In genomic region chr13:14629726-14630641, GRCm38 (mm10) we compare ENCODE assay signal across 8 mouse cellular contexts. TPM values are rescaled to one million over a fixed set of nuclear protein-coding genes. Genes with fewer than 3 reads are reported as not detected.
A peak's percentile ranks its signal among the peaks of the same experiment; 100 is the strongest.
DNase-seq lines count a peak whose midpoint lies in the region; ATAC-seq and TF ChIP-seq lines count a peak whose summit lies in the region.

Gene AW209491, plus strand, starts transcription at chr13:14630154.

- H3K4me2 ChIP-seq in forebrain, postnatal 0 days (ENCODE audit: low read depth), result peak within 1 kb of the TSS; percentile 61
- peak within 1 kb of the TSS; percentile 65 for H3K4me2 ChIP-seq in lung, embryonic 15.5 days

- no peak for TF ChIP-seq CTCF in MEL (IDR thresholded peaks at IDR 0.05 in 2 of 3, conservative IDR thresholded peaks at IDR 0.05 in 1 of 3; ENCODE audit: control insufficient read depth in 1 of 3, insufficient read depth in 1 of 3, low read depth in 2 of 3, low read length in 3 of 3, poor library complexity in 1 of 3, severe bottlenecking in 1 of 3)
- TF ChIP-seq CTCF in cerebellum, adult 2 months (IDR thresholded peaks at IDR 0.05; ENCODE audit: borderline replicate concordance, insufficient read depth, low read depth, low read length), result no peak
- peak; percentile 55 for TF ChIP-seq CTCF in forebrain, postnatal 0 days (IDR thresholded peaks at IDR 0.05; ENCODE audit: low read depth)

- H3K27ac ChIP-seq in MEL (ENCODE audit: control insufficient read depth, low read depth, low read length), result peak within 1 kb of the TSS; percentile 74
- H3K27ac ChIP-seq in cerebellum, adult 2 months (ENCODE audit: insufficient read depth, low read length), result no peak within 1 kb of the TSS; the same call in 1 of the 2 replicates
- H3K27ac ChIP-seq in forebrain, postnatal 0 days (ENCODE audit: low read depth, low read length), result peak within 1 kb of the TSS; percentile 84
- peak within 1 kb of the TSS; percentile 55 for H3K27ac ChIP-seq in lung, embryonic 15.5 days

- ATAC-seq in forebrain, postnatal 0 days, result peak; percentile 98
- ATAC-seq in lung, embryonic 15.5 days (ENCODE audit: borderline replicate concordance, extremely low read depth, low FRiP score, low TSS enrichment), result peak; percentile 95

- TF ChIP-seq EP300 in MEL (IDR thresholded peaks at IDR 0.05; ENCODE audit: low read depth in 1 of 2, low read length in 2 of 2), result 0 out of 4 replicates have a peak, but pooled peaks of 1 of the 2 experiments have one; percentile 22

- H3K36me3 ChIP-seq in MEL (ENCODE audit: control insufficient read depth in 1 of 2, insufficient read depth in 2 of 2, low read length in 2 of 2), result peaks cover 9 to 11% of the 10 kb centered on the region in 2 experiments; a peak in 3 of 4 replicates
- H3K36me3 ChIP-seq in forebrain, postnatal 0 days (ENCODE audit: insufficient read depth), result peaks cover 17% of the 10 kb centered on the region
- peaks cover 20% of the 10 kb centered on the region for H3K36me3 ChIP-seq in lung, embryonic 15.5 days

- H3K9ac ChIP-seq in MEL (ENCODE audit: control insufficient read depth, low read depth, low read length, poor library complexity, severe bottlenecking), result peak within 1 kb of the TSS; percentile 68
- peak within 1 kb of the TSS; percentile 76 for H3K9ac ChIP-seq in forebrain, postnatal 0 days
- H3K9ac ChIP-seq in lung, embryonic 15.5 days, result peak within 1 kb of the TSS; percentile 61

- TF ChIP-seq RAD21 in MEL (IDR thresholded peaks at IDR 0.05; ENCODE audit: low read depth, low read length), result no peak

- H3K9me3 ChIP-seq in MEL (replicated peaks; ENCODE audit: insufficient read depth, low read length), result no peaks in the 10 kb centered on the region
- H3K9me3 ChIP-seq in forebrain, postnatal 0 days (ENCODE audit: low read length), result no peaks in the 10 kb centered on the region
- H3K9me3 ChIP-seq in lung, embryonic 15.5 days, result no peaks in the 10 kb centered on the region

- peak; percentile 78 to 92 for TF ChIP-seq POLR2A in MEL (IDR thresholded peaks at IDR 0.05; ENCODE audit: control insufficient read depth in 1 of 2, insufficient read depth in 1 of 2, low read depth in 1 of 2, low read length in 2 of 2, poor library complexity in 1 of 2)
- peak; percentile 87 for TF ChIP-seq POLR2A in cerebellum, adult 2 months (IDR thresholded peaks at IDR 0.05; ENCODE audit: borderline replicate concordance, insufficient read depth, low read length)

- H3K27me3 ChIP-seq in MEL (ENCODE audit: control insufficient read depth in 1 of 2, insufficient read depth in 2 of 2, low read length in 2 of 2), result no peaks in the 10 kb centered on the region
- H3K27me3 ChIP-seq in cerebellum, adult 2 months (ENCODE audit: control insufficient read depth, insufficient read depth, low read length), result no peaks in the 10 kb centered on the region
- no peaks in the 10 kb centered on the region for H3K27me3 ChIP-seq in forebrain, postnatal 0 days (ENCODE audit: insufficient read depth, low read length)
- no peaks in the 10 kb centered on the region for H3K27me3 ChIP-seq in lung, embryonic 15.5 days

- peaks cover 0 to 12% of the 10 kb centered on the region in 2 experiments; a peak in 3 of 4 replicates for H3K4me1 ChIP-seq in MEL (ENCODE audit: control insufficient read depth in 1 of 2, insufficient read depth in 2 of 2, low read length in 2 of 2)
- H3K4me1 ChIP-seq in cerebellum, adult 2 months (ENCODE audit: control insufficient read depth, insufficient read depth, low read length), result 0 out of 2 replicates have a peak, but pooled peaks cover 3% of the 10 kb centered on the region
- peaks cover 11% of the 10 kb centered on the region; the same call in 1 of the 2 replicates for H3K4me1 ChIP-seq in forebrain, postnatal 0 days (ENCODE audit: insufficient read depth)
- 0 out of 2 replicates have a peak, but pooled peaks cover 3% of the 10 kb centered on the region for H3K4me1 ChIP-seq in lung, embryonic 15.5 days

- peak within 1 kb of the TSS; percentile 59 to 77 for H3K4me3 ChIP-seq in MEL (ENCODE audit: control insufficient read depth in 1 of 2, insufficient read depth in 1 of 2, low read depth in 2 of 2, low read length in 2 of 2)
- H3K4me3 ChIP-seq in cerebellum, adult 2 months (replicated peaks; ENCODE audit: insufficient read depth, low read depth, low read length), result peak within 1 kb of the TSS; percentile 60
- H3K4me3 ChIP-seq in forebrain, postnatal 0 days (ENCODE audit: low read depth, low read length), result peak within 1 kb of the TSS; percentile 56
- peak within 1 kb of the TSS; percentile 60 for H3K4me3 ChIP-seq in lung, embryonic 15.5 days

- peak; percentile 97 for DNase-seq in MEL (ENCODE audit: low read depth, low spot score)
- peak; percentile 96 to 97 for DNase-seq in cerebellum, adult 2 months
- DNase-seq in forebrain, postnatal 0 days, result peak; percentile 94
- peak; percentile 96 for DNase-seq in heart, postnatal 4 days
- DNase-seq in layer of hippocampus, adult 8-10 months (ENCODE audit: low spot score in 2 of 2), result peak; percentile 93 to 96
- DNase-seq in ovary, adult 18-20 months (ENCODE audit: low spot score), result peak; percentile 92
- peak; percentile 94 for DNase-seq in thymus, postnatal 0 days (ENCODE audit: low spot score)

- H3K79me2 ChIP-seq in MEL (ENCODE audit: control insufficient read depth, insufficient read depth, low read length, poor library complexity), result peaks cover 14% of the 10 kb centered on the region

- WGBS in cerebellum, adult 2 months, result under 1% methylated on average over 29 of the region's 29 CpGs
- under 1% methylated on average over 29 of the region's 29 CpGs for WGBS in forebrain, postnatal 0 days
- 1% methylated on average over 29 of the region's 29 CpGs for WGBS in lung, embryonic 15.5 days

TF ChIP-seq in MEL, 35 proteins besides CTCF, POLR2A, EP300 and RAD21:
- TF ChIP-seq KAT2A (conservative IDR thresholded peaks at IDR 0.05; ENCODE audit: low read depth, low read length), result no peak; the same call in 1 of the 2 replicates
- peak; percentile 81 for TF ChIP-seq POLR2AphosphoS2 (IDR thresholded peaks at IDR 0.05; ENCODE audit: low read length)
- peak; percentile 55 for TF ChIP-seq TCF12 (IDR thresholded peaks at IDR 0.05; ENCODE audit: low read depth, low read length)
- TF ChIP-seq MXI1 (IDR thresholded peaks at IDR 0.05; ENCODE audit: low read depth, low read length), result peak; percentile 95
- TF ChIP-seq E2F4 (IDR thresholded peaks at IDR 0.05; ENCODE audit: borderline replicate concordance, low read depth, low read length), result no peak
- TF ChIP-seq JUND (IDR thresholded peaks at IDR 0.05; ENCODE audit: low read depth, low read length), result no peak
- TF ChIP-seq USF2 (IDR thresholded peaks at IDR 0.05; ENCODE audit: borderline replicate concordance in 1 of 2, insufficient read depth in 1 of 2, low read depth in 1 of 2, low read length in 2 of 2), result no peak
- no peak for TF ChIP-seq ZC3H11A (IDR thresholded peaks at IDR 0.05; ENCODE audit: low read depth, low read length)
- TF ChIP-seq NRF1 (IDR thresholded peaks at IDR 0.05; ENCODE audit: insufficient read depth, low read depth, low read length, poor library complexity, severe bottlenecking), result peak; percentile 53
- peak; percentile 58; the same call in 1 of the 2 replicates for TF ChIP-seq ZMIZ1 (IDR thresholded peaks at IDR 0.05; ENCODE audit: low read depth, low read length)
- TF ChIP-seq CHD2 (IDR thresholded peaks at IDR 0.05; ENCODE audit: low read length), result no peak
- peak; percentile 38; the same call in 1 of the 2 replicates for TF ChIP-seq RCOR1 (IDR thresholded peaks at IDR 0.05; ENCODE audit: low read depth, low read length)
- TF ChIP-seq GABPA (IDR thresholded peaks at IDR 0.05; ENCODE audit: low read depth, low read length), result no peak
- peak; percentile 66; the same call in 1 of the 2 replicates for TF ChIP-seq ELF1 (IDR thresholded peaks at IDR 0.05; ENCODE audit: low read depth, low read length)
- peak; percentile 43; the same call in 1 of the 2 replicates for TF ChIP-seq TBP (IDR thresholded peaks at IDR 0.05; ENCODE audit: low read depth, low read length)
- TF ChIP-seq ZNF384 (IDR thresholded peaks at IDR 0.05; ENCODE audit: low read depth, low read length), result no peak
- no peak for TF ChIP-seq BHLHE40 (IDR thresholded peaks at IDR 0.05; ENCODE audit: borderline replicate concordance, low read depth, low read length)
- TF ChIP-seq SMC3 (IDR thresholded peaks at IDR 0.05; ENCODE audit: low read depth, low read length), result no peak
- TF ChIP-seq MYC (IDR thresholded peaks at IDR 0.05; ENCODE audit: low read depth, low read length), result peak; percentile 78
- TF ChIP-seq NELFE (IDR thresholded peaks at IDR 0.05; ENCODE audit: low read depth, low read length), result peak; percentile 86
- 0 out of 2 replicates have a peak, but pooled peaks have one; percentile 74 for TF ChIP-seq POLR2AphosphoS5 (IDR thresholded peaks at IDR 0.05; ENCODE audit: borderline replicate concordance, low read depth, low read length)
- TF ChIP-seq MAX (IDR thresholded peaks at IDR 0.05; ENCODE audit: low read length), result peak; percentile 86
- TF ChIP-seq SIN3A (IDR thresholded peaks at IDR 0.05; ENCODE audit: low read length), result peak; percentile 90
- no peak for TF ChIP-seq MYB (IDR thresholded peaks at IDR 0.05; ENCODE audit: low read depth, low read length)
- TF ChIP-seq HCFC1 (IDR thresholded peaks at IDR 0.05; ENCODE audit: low read depth, low read length), result peak; percentile 96
- TF ChIP-seq MEF2A (IDR thresholded peaks at IDR 0.05; ENCODE audit: extremely low read depth, insufficient replicate concordance, low read depth, low read length, poor library complexity, severe bottlenecking), result peak; percentile 38; the same call in 1 of the 2 replicates
- TF ChIP-seq CHD1 (IDR thresholded peaks at IDR 0.05; ENCODE audit: low read depth, low read length), result 0 out of 2 replicates have a peak, but pooled peaks have one; percentile 63
TF ChIP-seq in MEL: peak in this region for 16.

RNA-seq across cellular contexts. Expression of gene AW209491, which starts in this region (rescaled TPM):
- total RNA-seq in MEL (2012; rRNA removed), result 14.7 and 15.9 TPM in 2 replicates
- 10 to 100 TPM in 1 of 2 experiments, not detected in 1; 17.4 TPM for polyA plus RNA-seq in MEL (2012; ENCODE audit: insufficient read depth in 1 of 2, insufficient read length in 2 of 2, low read depth in 1 of 2, low replicate concordance in 2 of 2, missing spikeins in 1 of 2)
- 19.1 and 20.3 TPM in 2 replicates for polyA plus RNA-seq in cerebellum, adult 2 months (2012; rRNA removed)
- total RNA-seq in forebrain, postnatal 0 days (2014; rRNA removed), result 15.6 and 18.5 TPM in 2 replicates
- polyA plus RNA-seq in forebrain, postnatal 0 days (2015; fragmentation: Nextera tagmentation; extraction: Ambion mirVana), result 22.7 and 29.1 TPM in 2 replicates
- total RNA-seq in heart, postnatal 4 days (2021), result 10 to 100 TPM; 10.4 to 10.5 TPM
- total RNA-seq in layer of hippocampus, adult 8-10 months (2022), result 10 to 100 TPM; 21.3 to 22.9 (median 22.4) TPM
- polyA plus RNA-seq in lung, embryonic 15.5 days (2015; fragmentation: Nextera tagmentation; extraction: Ambion mirVana), result 25.8 and 26.2 TPM in 2 replicates
- polyA plus RNA-seq in thymus, postnatal 0 days (2015; fragmentation: Nextera tagmentation; extraction: Ambion mirVana), result 18.7 and 19.9 TPM in 2 replicates
